Mouse (Mus musculus) CH12.LX (cell line): Measurements from ENCODE around the gene Slc9a4. TPM values are rescaled to one million over a fixed set of nuclear protein-coding genes. Genes with fewer than 3 reads are reported as not detected.

Experiments
- DNase-seq: peaks from one replicate; pipeline ENCODE4 v3.0.0-alpha.2; 2013; ENCODE audit errors: extremely low read depth
- H3K27ac ChIP-seq: 2 replicates; pipeline ENCODE4 v1.5.1; 2012; ENCODE audit warnings: low read depth, mild to moderate bottlenecking, control low read depth, moderate library complexity; ENCODE audit not compliant: insufficient read depth
- H3K27me3 ChIP-seq: replicated peaks from 2 replicates; pipeline ENCODE3; 2012; ENCODE audit warnings: inconsistent platforms
- H3K36me3 ChIP-seq, 2 experiments: replicated peaks in 1 of 2; 2 replicates each; pipeline versions ENCODE3 to v1.6.1; 2012; ENCODE audit warnings: inconsistent platforms in 1 of 2, low read length in 1 of 2, mild to moderate bottlenecking in 1 of 2, mixed read lengths in 1 of 2, moderate library complexity in 1 of 2; ENCODE audit not compliant: control insufficient read depth in 1 of 2, insufficient read depth in 1 of 2
- H3K4me1 ChIP-seq, 2 experiments: 2 replicates each; pipeline ENCODE4 v1.6.1; 2012; ENCODE audit warnings: inconsistent platforms in 1 of 2, moderate library complexity in 1 of 2; ENCODE audit not compliant: insufficient read depth in 2 of 2, control insufficient read depth in 1 of 2
- H3K4me2 ChIP-seq: 2 replicates; pipeline ENCODE4 v1.6.1; 2012; ENCODE audit warnings: low read depth, mild to moderate bottlenecking, control low read depth; ENCODE audit not compliant: poor library complexity, insufficient read depth, severe bottlenecking
- H3K4me3 ChIP-seq, 3 experiments: fragments of 150-350 bp in 1 of 3; sonication (generic) in 1 of 3; replicated peaks in 1 of 3; 2 replicates each; pipeline versions ENCODE3 to v1.5.1; 2011 to 2012; ENCODE audit warnings: low read depth in 2 of 3, low read length in 2 of 3, mild to moderate bottlenecking in 2 of 3, moderate library complexity in 2 of 3, control low read depth in 1 of 3, improper control_type of control experiment in 1 of 3, inconsistent platforms in 1 of 3, mixed read lengths in 1 of 3; ENCODE audit not compliant: poor library complexity in 1 of 3
- H3K79me2 ChIP-seq: replicated peaks from 2 replicates; pipeline ENCODE4 v1.6.1; 2012; ENCODE audit warnings: mild to moderate bottlenecking, moderate library complexity; ENCODE audit not compliant: control insufficient read depth, poor library complexity, insufficient read depth, severe bottlenecking; ENCODE audit errors: extremely low read depth
- H3K9ac ChIP-seq: 2 replicates; pipeline ENCODE4 v1.6.1; 2012; ENCODE audit warnings: low read depth, mild to moderate bottlenecking, control low read depth, moderate library complexity; ENCODE audit not compliant: insufficient read depth
- H3K9me3 ChIP-seq: replicated peaks from 2 replicates; pipeline ENCODE3; 2012; ENCODE audit warnings: low read length, inconsistent platforms, mixed read lengths
- BHLHE40 ChIP-seq: IDR thresholded peaks from 2 replicates; pipeline ENCODE4 v1.6.1; 2011; ENCODE audit warnings: mild to moderate bottlenecking, low read depth, low read length, improper control_type of control experiment
- CHD1 ChIP-seq: IDR thresholded peaks from 2 replicates; pipeline ENCODE4 v1.6.1; 2012; ENCODE audit warnings: low read depth, low read length, improper control_type of control experiment, inconsistent platforms
- CTCF ChIP-seq, 2 experiments: IDR thresholded peaks in 1 of 2; conservative IDR thresholded peaks in 1 of 2; 2 replicates each; pipeline ENCODE4 v1.5.1; 2011 to 2012; ENCODE audit warnings: low read depth in 2 of 2, low read length in 2 of 2, improper control_type of control experiment in 1 of 2, inconsistent platforms in 1 of 2, mild to moderate bottlenecking in 1 of 2, moderate library complexity in 1 of 2
- E2F4 ChIP-seq: IDR thresholded peaks from 2 replicates; pipeline ENCODE4 v1.6.1; 2011; ENCODE audit warnings: low read depth, low read length, improper control_type of control experiment; ENCODE audit not compliant: insufficient replicate concordance
- ELF1 ChIP-seq: IDR thresholded peaks from 2 replicates; pipeline ENCODE4 v1.6.1; 2014; ENCODE audit warnings: low read depth, mild to moderate bottlenecking, inconsistent platforms, low read length, improper control_type of control experiment
- ETS1 ChIP-seq: conservative IDR thresholded peaks from 2 replicates; pipeline ENCODE4 v1.6.1; 2012; ENCODE audit warnings: low read depth, mild to moderate bottlenecking, inconsistent platforms, low read length, improper control_type of control experiment, moderate library complexity
- IRF4 ChIP-seq: IDR thresholded peaks from 2 replicates; pipeline ENCODE4 v1.6.1; 2014; ENCODE audit warnings: low read depth, mild to moderate bottlenecking, inconsistent platforms, low read length, improper control_type of control experiment
- JUND ChIP-seq: conservative IDR thresholded peaks from 2 replicates; pipeline ENCODE4 v1.6.1; 2011; ENCODE audit warnings: low read depth, low read length, improper control_type of control experiment
- KAT2A ChIP-seq: IDR thresholded peaks from 2 replicates; pipeline ENCODE4 v1.6.1; 2012; ENCODE audit warnings: low read length, improper control_type of control experiment, inconsistent platforms; ENCODE audit not compliant: insufficient replicate concordance
- MAZ ChIP-seq: IDR thresholded peaks from 2 replicates; pipeline ENCODE4 v1.6.1; 2012; ENCODE audit warnings: low read depth, mild to moderate bottlenecking, inconsistent platforms, low read length, improper control_type of control experiment, moderate library complexity
- MXI1 ChIP-seq: IDR thresholded peaks from 2 replicates; pipeline ENCODE4 v1.6.1; 2011; ENCODE audit warnings: mild to moderate bottlenecking, low read depth, low read length, improper control_type of control experiment
- MYC ChIP-seq: IDR thresholded peaks from 2 replicates; pipeline ENCODE4 v1.6.1; 2011; ENCODE audit warnings: low read depth, mild to moderate bottlenecking, improper control_type of control experiment, low read length
- NELFE ChIP-seq: IDR thresholded peaks from 2 replicates; pipeline ENCODE4 v1.6.1; 2011; ENCODE audit warnings: low read depth, low read length, improper control_type of control experiment
- PAX5 ChIP-seq: IDR thresholded peaks from 2 replicates; pipeline ENCODE4 v1.6.1; 2012; ENCODE audit warnings: low read length, inconsistent platforms, mixed read lengths
- POLR2AphosphoS2 ChIP-seq: IDR thresholded peaks from 2 replicates; pipeline ENCODE4 v1.6.1; 2011; ENCODE audit warnings: low read depth, low read length, improper control_type of control experiment
- RAD21 ChIP-seq: IDR thresholded peaks from 2 replicates; pipeline ENCODE4 v1.6.1; 2011; ENCODE audit warnings: low read depth, mild to moderate bottlenecking, low read length, improper control_type of control experiment, moderate library complexity
- RCOR1 ChIP-seq: conservative IDR thresholded peaks from 2 replicates; pipeline ENCODE4 v1.6.1; 2012; ENCODE audit warnings: low read depth, mild to moderate bottlenecking, inconsistent platforms, low read length, improper control_type of control experiment
- SIN3A ChIP-seq: IDR thresholded peaks from 2 replicates; pipeline ENCODE4 v1.6.1; 2012; ENCODE audit warnings: low read length, improper control_type of control experiment, inconsistent platforms
- SMC3 ChIP-seq: IDR thresholded peaks from 2 replicates; pipeline ENCODE4 v1.6.1; 2011; ENCODE audit warnings: low read depth, low read length, improper control_type of control experiment
- UBTF ChIP-seq: IDR thresholded peaks from 2 replicates; pipeline ENCODE4 v1.6.1; 2012; ENCODE audit warnings: low read depth, mild to moderate bottlenecking, inconsistent platforms, low read length, improper control_type of control experiment, moderate library complexity
- ZNF384 ChIP-seq: IDR thresholded peaks from 2 replicates; pipeline ENCODE4 v1.6.1; 2012; ENCODE audit warnings: low read depth, low read length, improper control_type of control experiment, inconsistent platforms
- dilution Hi-C: fragments of 300-500 bp; cut with MboI; formaldehyde crosslinking; loops from 2 replicates; pipeline ENCODE4 v1.14.3; 2020; ENCODE audit warnings: low sequenced_read_pairs; ENCODE audit not compliant: extremely low pct_unique_long_range_greater_than_20kb, extremely low pct_ligation_motif_present
- in situ Hi-C: fragments of 300-500 bp; cut with MboI; formaldehyde crosslinking; loops from 3 replicates; pipeline ENCODE4 v1.14.3; 2019; ENCODE audit warnings: low sequenced_read_pairs, low pct_ligation_motif_present, low pct_unique_long_range_greater_than_20kb, mixed read lengths
- polyA plus RNA-seq: library from polyadenylated mRNA; unstranded; fragments of >175 nt; gene quantifications from 2 replicates; pipeline ENCODE4 v1.2.1, GENCODE M21; 2012; ENCODE audit warnings: low read depth; ENCODE audit not compliant: insufficient read length
- total RNA-seq, 2 experiments: library from RNA; depleted of rRNA; stranded (reverse); fragments of 300-350 nt in 1 of 2; fragments of >200 nt in 1 of 2; gene quantifications; 2 replicates each; pipeline ENCODE4 v1.2.3; 2012 to 2014

Slc9a4 gene
- total and polyA plus RNA-seq, 3 experiments: 0.07 to 0.31 TPM; not detected in 1

- dilution Hi-C loops: no loop called here
Observed at GRCm38 (mm10) chr1:40657035-40657434, 77.2 kb downstream of the Slc9a4 start.

GRCm38 (mm10) chr1:40657978-40658496 is 78.2 kb downstream of the Slc9a4 start:
- no peaks in the 10 kb centered on the region for H3K36me3 ChIP-seq
- H3K4me2 ChIP-seq: no peak overlapping the region
- no peak overlapping the region for H3K4me3 ChIP-seq
- no peaks in the 10 kb centered on the region for H3K9me3 ChIP-seq
- dilution Hi-C loops: no loop called here
- in situ Hi-C loops: loop anchor here (10.0 to 25.0 kb wide), 2 partner anchors 73 to 271 kb away; partner anchors contain the start of gene Slc9a4
- no peak overlapping the region for H3K27ac ChIP-seq
- H3K79me2 ChIP-seq: no peaks in the 10 kb centered on the region
- H3K27me3 ChIP-seq: no peaks in the 10 kb centered on the region
- peak; percentile 76 for DNase-seq
- no peak overlapping the region for H3K9ac ChIP-seq
- TF ChIP-seq SMC3: peak; percentile 51
- TF ChIP-seq ETS1: no peak
- no peak for TF ChIP-seq IRF4
- no peak for TF ChIP-seq PAX5
- peak; percentile 70 for TF ChIP-seq RAD21
- TF ChIP-seq MAZ: no peak
- TF ChIP-seq CTCF (conservative IDR thresholded peaks at IDR 0.05 in 1 of 2, IDR thresholded peaks at IDR 0.05 in 1 of 2; ENCODE audit: low read depth in 2 of 2, low read length in 2 of 2): peak; percentile 61 to 83
- TF ChIP-seq RCOR1: no peak
- TF ChIP-seq ZNF384: no peak
- TF ChIP-seq CHD1: no peak
- TF ChIP-seq POLR2AphosphoS2: no peak
- H3K4me1 ChIP-seq: no peaks in the 10 kb centered on the region

More at GRCm38 (mm10) chr1:40657035-40657434, 77.2 kb downstream of the Slc9a4 start:
- H3K27ac ChIP-seq: no peak overlapping the region
- in situ Hi-C loops: loop anchor here (10.0 to 25.0 kb wide), 2 partner anchors 72 to 270 kb away; partner anchors contain the start of gene Slc9a4
- DNase-seq: no peak
- no peak overlapping the region for H3K4me3 ChIP-seq
- no peaks in the 10 kb centered on the region for H3K36me3 ChIP-seq
- H3K79me2 ChIP-seq: no peaks in the 10 kb centered on the region
- no peak overlapping the region for H3K4me2 ChIP-seq
- H3K9me3 ChIP-seq: no peaks in the 10 kb centered on the region
- no peaks in the 10 kb centered on the region for H3K4me1 ChIP-seq
- H3K27me3 ChIP-seq: no peaks in the 10 kb centered on the region
- TF ChIP-seq ELF1: no peak
- no peak for TF ChIP-seq UBTF
- no peak for TF ChIP-seq MXI1
- TF ChIP-seq SIN3A: no peak
- no peak for TF ChIP-seq JUND
- no peak for TF ChIP-seq KAT2A
- TF ChIP-seq MYC: no peak
- no peak for TF ChIP-seq BHLHE40
- TF ChIP-seq E2F4: no peak
- no peak for TF ChIP-seq NELFE
- no peak overlapping the region for H3K9ac ChIP-seq
